Mouse (Mus musculus) gastrocnemius, postnatal 14 days (tissue): Measurements from ENCODE around the gene Slfnl1. TPM values are rescaled to one million over a fixed set of nuclear protein-coding genes. Genes with fewer than 3 reads are reported as not detected.

Experiments used
- DNase-seq: peaks from one replicate; pipeline ENCODE4 v3.0.0; 2021; ENCODE audit warnings: mixed read lengths
- intact Hi-C: fragments of 180-260 bp; cut with DNase I; formaldehyde crosslinking; loops from one replicate; pipeline ENCODE4 v1.15.1; 2025; ENCODE audit warnings: low total_unique reads
- total RNA-seq, 2 experiments: library from RNA; stranded (reverse); gene quantifications; 2 replicates each; pipeline ENCODE4 v1.2.3; 2021

The Slfnl1 gene
- total RNA-seq, 2 experiments from 2014 or later: not detected

GRCm38 (mm10) chr4:120571691-120572090 is 39.7 kb downstream of the Slfnl1 start:
- intact Hi-C loops: no loop called here
- DNase-seq: no peak

DNA sequence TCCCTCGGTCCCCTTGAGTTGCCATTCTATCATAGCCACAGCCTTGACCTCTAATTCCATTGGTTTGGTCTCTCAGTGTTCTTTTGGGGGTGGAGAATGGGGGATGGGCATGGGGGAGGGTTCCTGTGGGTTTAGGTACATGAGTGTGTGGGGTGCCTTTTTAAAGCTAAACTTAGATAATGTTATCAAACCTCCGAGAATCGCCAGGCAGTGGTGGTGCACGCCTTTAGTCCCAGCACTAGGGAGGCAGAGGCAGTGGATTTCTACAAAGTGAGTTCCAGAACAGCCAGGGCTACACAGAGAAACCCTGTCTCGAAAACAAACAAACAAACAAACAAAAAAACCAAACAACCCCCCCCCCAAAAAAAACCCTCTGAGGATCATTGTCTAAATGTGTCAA is 48.9 kb downstream of the Slfnl1 start:
- DNase-seq: no peak
- intact Hi-C loops: loop anchor here (10.0 kb wide), 1 partner anchor 174 kb away; no protein-coding TSS in a partner anchor

DNA sequence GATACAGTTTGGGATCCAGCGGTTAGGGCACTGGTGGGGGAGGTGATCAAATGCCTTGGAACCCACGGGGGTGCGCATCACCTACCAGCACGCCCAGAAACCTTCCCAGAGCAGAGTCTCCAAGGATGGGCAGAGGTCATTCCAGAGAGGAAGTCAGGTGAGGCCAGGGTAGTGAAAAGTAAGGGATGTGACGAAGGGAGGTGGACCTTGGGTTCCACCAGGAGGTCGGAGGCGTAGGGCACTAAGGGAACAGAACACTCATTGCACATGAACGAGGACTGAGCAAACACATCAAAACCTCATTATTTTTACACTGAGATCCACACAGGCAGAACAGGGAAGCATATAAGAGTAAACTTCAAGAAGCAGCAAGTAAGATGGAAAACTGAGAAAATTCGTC is 49.7 kb downstream of the Slfnl1 start:
- no peak for DNase-seq
- intact Hi-C loops: loop anchor here (10.0 kb wide), 1 partner anchor 173 kb away; no protein-coding TSS in a partner anchor

Other genes starting within 250 kb of the Slfnl1 start
- gene Foxo6, start 244.9 kb upstream of the Slfnl1 start, total RNA-seq: 10 to 100 TPM in 1 of 2 experiments, 1 to 10 TPM in 1; 6.7 to 11.6 TPM
- 10 to 100 TPM; 32.2 to 32.5 TPM for gene Scmh1, start 127.0 kb upstream of the Slfnl1 start, total RNA-seq
- gene Ctps, start 38.0 kb downstream of the Slfnl1 start, total RNA-seq: 10 to 100 TPM; 13.4 to 20.4 TPM
- gene Gm8439, start 56.5 kb downstream of the Slfnl1 start, total RNA-seq: not detected
- gene Cited4, start 134.3 kb downstream of the Slfnl1 start, total RNA-seq: 10 to 100 TPM; 38.6 to 69.1 TPM
- gene Kcnq4, start 216.4 kb downstream of the Slfnl1 start, total RNA-seq: 10 to 100 TPM; 15.7 to 18.5 TPM